Mouse (Mus musculus): ENCODE results near the gene Lrmda.

- no peak for TF ChIP-seq CTCF (IDR thresholded peaks at IDR 0.05; ENCODE audit: borderline replicate concordance, extremely low read depth, insufficient read depth, insufficient read length)
- TF ChIP-seq POLR2A (IDR thresholded peaks at IDR 0.05; ENCODE audit: borderline replicate concordance, extremely low read depth, insufficient read depth, insufficient read length, poor library complexity, severe bottlenecking), result no peak
Observed at GRCm38 (mm10) chr14:22043420-22043819, 23.9 kb downstream of the Lrmda start.
